Mouse (Mus musculus): ENCODE results near the gene Zfp346.
"Not testable (repeated sequence)": the region's sequence is repeated elsewhere in the genome, so short reads cannot be mapped to it uniquely, and the experiment has no call there.

Zfp346 gene

DNA sequence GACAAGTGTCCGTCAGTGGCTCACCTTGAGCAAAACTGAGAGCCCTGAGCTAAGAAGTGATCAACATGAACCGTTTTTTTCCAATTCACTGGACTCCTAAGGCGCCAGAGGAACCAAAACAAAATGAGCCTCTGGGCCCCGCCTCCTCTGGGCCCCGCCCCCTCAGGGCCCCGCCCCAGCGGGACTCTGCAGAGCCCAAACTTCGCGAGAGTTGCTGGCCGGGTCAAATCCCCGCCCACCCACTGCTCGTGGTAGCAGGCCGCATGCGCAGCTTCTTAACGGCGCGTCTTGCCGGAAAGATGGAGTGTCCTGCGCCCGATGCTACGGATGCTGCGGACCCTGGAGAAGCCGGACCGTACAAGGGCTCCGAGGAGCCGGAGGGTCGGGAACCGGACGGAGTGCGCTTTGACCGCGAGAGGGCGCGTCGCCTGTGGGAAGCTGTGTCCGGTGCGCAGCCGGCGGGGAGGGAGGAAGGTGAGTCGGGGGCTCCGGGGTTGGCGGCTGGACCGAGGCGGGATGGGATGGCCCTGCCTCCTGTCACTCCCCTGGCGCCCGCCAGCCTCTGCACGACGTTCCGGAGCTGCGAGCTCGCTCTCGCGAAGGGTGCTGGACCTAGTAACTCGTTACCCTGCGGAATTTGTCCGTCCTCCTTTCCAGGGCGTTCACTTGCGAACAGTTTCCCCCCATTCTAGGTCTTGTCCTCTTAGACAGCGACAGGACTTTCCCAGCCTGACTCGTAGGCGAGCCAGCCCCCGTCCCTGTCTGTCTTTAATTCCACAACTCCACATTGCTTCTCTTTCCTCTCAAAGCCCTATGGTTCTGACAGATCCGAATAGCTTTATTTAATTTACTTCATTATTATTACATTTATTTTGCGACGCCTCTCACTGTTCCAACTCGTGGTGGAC lies at the start of gene Zfp346:
TSS of gene Zfp346 (plus strand) at position 267 of the 908 bp plus-strand sequence.
- peak; percentile 99 for DNase-seq

GRCm38 (mm10) chr13:55058042-55058441 lies 47.1 kb upstream of the Zfp346 start:
- peak; percentile 6 for DNase-seq

- no peak for DNase-seq
These were observed 41.8 kb upstream of the Zfp346 start for GRCm38 (mm10) chr13:55063276-55063675.

- DNase-seq = peak; percentile 46
These were observed 35.4 kb upstream of the Zfp346 start for GRCm38 (mm10) chr13:55069719-55070118.

- DNase-seq = peak; percentile 41
These were observed 33.8 kb upstream of the Zfp346 start for GRCm38 (mm10) chr13:55071322-55071721.

DNA sequence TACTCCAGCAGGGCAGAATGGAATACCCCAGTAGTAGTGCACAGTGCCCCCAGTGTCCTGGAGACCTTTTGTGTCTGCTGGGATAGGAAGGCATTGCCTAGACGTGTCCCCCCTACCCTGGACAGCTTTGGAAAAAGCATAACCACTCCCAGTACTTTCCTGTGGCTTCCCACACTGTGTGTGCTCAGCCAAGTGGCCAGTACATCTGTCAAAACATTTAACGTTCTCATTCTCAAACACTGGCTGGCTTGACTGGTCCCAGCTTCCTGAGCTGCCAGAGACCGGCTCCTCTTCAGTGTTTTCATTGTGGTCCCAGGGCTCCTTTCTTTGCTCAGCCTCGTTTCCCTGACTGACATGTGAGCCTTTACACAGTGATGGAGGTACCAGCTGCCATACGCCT lies 29.5 kb upstream of the Zfp346 start:
- no peak for DNase-seq

DNA sequence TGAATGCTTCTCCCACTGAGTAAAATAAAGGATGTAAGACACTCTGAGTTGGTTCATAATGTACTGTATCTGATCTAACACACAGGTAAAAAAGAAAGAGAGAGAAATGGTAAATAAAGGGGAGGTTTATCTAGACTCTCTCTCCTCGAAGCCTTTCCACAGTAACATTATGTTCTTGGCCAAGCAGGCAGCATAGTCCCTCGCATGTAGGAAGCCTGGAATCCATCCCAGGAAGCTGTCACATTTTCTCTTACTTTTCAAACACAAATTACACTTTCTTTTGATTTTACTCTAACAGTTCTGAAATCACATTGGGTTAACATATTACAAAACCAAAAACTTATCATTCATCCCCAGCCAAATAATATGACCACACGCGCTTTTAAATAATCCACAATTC lies 12.5 kb upstream of the Zfp346 start:
- DNase-seq = no peak

- not testable (repeated sequence) for DNase-seq
These were observed 7.3 kb upstream of the Zfp346 start for GRCm38 (mm10) chr13:55097841-55098240.

GRCm38 (mm10) chr13:55099066-55099725 lies 5.9 kb upstream of the Zfp346 start:
- DNase-seq = peak; percentile 54

GRCm38 (mm10) chr13:55099726-55100478 lies 5.2 kb upstream of the Zfp346 start, which contains the start of gene Uimc1:
TSS of gene Uimc1 (minus strand) at chr13:55100300.
- peak; percentile 89 for DNase-seq

DNA sequence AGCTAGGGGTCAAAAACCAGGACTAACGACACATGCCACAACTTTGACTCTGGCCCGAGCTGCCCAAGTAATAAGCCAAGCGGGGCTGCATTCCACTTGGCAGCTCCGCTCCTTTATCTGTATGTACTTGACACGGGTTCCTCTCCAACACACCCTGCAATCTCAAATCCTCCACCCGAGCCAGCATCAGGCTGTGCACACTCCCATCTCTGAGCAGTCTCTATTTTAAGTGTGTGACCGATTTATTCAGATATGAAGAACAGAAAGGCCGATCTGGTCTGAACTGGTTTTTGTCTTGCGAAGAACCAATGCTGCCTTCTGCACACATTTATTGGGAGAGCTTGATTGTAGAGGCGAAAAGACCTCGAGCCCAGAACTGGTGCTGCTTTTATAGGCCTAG lies 3.5 kb upstream of the Zfp346 start:
- DNase-seq = no peak

GRCm38 (mm10) chr13:55102366-55102765 lies 2.7 kb upstream of the Zfp346 start:
- no peak for DNase-seq

GRCm38 (mm10) chr13:55103351-55103750 lies 1.8 kb upstream of the Zfp346 start:
- DNase-seq = no peak

DNA sequence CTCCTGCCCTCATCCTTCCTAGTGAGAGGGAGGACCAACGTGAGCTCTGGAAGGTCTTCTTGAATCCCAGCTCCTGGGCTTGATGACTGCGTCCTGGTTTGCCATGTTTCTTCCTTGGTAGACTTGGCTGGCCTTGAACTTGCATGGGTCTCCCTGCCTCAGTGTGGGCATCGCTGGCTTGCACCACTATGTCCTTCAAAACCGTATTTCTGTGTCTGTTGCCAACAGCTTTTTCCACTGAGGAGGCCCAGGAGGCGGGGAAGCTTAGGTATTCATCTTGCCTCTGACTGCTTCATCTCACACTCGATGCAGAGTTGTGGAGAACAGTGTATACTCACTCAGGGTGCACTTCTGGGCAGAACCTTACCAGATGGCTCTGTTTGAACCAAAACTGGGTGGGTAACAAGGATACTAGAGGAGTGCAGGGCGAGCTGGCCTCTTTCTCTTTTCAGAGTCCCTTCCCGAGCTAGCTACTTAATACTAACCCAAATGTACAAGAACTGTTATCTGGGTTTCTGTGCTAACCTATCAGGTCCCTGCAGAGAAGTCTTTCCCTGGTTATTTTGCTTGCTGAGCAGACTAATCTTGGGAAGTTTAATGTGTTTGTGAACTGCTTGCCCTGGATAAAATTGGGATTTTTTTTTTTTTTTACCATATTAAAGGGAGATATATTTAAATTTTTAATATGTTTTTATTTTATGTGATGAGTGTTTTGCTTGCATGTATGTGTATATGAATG lies 1.0 kb downstream of the Zfp346 start:
- DNase-seq = peak; percentile 9

DNA sequence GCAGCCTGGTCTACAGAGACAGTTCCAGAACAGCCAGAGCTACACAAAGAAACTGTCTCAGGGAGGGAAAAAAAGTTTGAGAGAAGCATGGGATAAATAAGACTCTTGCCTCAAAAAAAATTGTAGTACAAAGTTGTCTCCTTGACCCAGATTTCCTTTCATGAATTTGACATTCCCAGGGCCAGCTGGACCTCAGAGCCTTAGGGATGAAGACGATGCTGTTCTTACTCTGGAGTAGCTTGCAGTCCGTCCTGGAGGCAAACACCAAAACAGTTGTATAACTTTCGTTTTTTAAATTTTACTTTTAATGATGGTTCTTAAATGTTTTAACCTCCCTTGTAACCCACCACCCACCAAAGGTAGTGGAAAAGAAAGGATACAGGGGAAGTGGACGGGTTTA lies 2.0 kb downstream of the Zfp346 start:
- no peak for DNase-seq

DNA sequence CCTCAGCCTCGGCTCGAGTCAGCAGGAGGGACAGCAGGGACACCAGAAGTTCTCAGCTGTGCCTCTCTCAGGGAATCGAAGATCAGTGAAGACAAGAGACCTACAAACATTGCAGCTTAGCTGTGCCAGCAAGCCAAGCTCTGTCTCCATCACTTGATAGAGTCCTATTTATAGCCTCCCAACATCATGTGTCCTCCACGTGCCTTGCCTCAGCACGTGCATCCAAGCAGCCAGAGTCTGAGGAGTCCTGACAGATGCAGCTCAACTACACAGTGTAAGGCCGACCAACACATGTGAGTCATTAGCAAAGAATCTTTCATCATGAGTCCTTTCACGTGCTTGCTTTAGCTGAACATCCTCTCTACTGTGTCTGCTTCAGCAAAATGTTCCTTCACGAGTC lies 2.6 kb downstream of the Zfp346 start:
- peak; percentile 31 for DNase-seq

GRCm38 (mm10) chr13:55114375-55114774 lies 9.3 kb downstream of the Zfp346 start:
- DNase-seq = no peak

GRCm38 (mm10) chr13:55124903-55125302 lies 19.8 kb downstream of the Zfp346 start:
- no peak for DNase-seq

DNA sequence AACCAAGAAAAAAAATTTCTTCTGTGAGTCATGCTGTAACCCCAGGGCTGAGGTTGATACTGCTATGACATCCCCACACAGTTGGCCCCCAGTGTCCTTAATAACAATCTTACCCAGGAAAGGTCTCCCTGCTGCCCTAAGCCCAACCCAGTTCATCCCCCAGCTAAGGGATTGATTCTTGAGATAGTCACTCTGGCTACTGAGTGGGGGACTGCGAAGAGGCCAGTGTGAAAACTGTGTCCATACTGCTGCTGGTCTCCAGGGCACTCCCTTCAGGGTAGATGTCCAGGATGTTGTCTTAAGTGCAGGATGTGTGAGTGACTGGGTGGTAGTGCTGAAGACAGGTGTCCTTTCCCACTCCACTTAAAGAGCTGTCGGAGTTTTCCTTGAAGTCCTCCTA lies 28.3 kb downstream of the Zfp346 start, which contains the start of gene Gm17617:
TSS of gene Gm17617 (minus strand) at position 101 of the 400 bp plus-strand sequence.
- no peak for DNase-seq

- peak; percentile 43 for DNase-seq
These were observed 30.3 kb downstream of the Zfp346 start for GRCm38 (mm10) chr13:55135382-55135781.

DNA sequence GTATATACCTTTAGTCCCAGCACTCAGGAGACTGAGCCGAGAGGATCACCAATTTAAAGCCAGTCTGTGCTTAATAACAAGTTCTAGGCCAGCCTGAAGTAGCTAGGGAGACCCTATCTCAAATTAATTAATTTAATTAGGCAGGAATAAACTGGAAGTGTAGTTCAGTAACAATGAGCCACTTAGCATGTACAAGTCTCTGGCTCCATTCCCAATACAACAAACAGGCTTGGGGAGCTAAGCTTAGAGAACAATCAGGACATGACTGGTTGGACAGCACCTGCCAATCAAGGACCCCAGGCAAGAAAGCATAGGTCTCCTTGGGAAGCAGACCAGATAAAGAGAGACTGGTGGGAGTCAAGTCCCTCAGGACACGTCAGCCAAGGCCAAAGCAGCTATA lies 35.2 kb downstream of the Zfp346 start:
- DNase-seq = no peak

DNA sequence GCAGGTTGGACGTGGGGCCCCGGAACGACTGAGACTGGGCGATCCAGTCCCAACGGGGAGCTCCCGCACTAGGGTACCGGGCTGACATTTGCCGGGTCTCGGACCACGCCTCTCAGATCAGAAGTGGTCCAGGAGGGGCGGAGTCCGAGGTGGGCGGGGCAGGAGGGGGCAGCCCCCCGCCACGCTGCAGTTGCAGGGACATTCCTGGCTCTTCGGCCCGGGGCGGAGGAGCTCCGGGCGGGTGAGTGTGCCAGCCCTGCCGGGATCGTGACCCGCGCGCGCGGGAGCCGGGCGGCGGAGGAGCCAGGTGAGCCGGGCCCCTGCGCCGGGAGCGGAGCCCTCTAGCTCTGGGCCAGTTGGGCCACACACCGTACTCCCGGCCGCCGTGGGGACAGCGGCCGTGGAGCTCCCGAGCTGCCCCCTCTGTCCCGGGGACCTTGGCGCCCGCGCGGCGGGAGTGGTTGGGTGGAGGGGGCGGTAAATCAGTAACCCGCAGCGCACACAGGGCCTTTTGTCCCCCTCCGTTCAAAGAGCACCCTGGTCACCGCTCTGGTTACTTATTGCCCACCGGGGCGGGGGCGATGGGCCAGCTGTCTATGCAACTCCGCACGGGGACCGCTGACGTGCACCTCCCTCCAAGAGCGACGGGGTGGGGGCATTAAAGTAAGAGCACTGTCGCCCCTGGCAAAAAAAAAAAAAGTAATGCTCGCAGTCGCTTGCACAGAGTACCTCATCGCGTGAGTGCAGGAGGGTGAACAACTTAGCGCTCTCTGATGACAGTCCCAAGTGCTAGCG lies 47.7 kb downstream of the Zfp346 start, which contains the start of gene Fgfr4:
TSS of gene Fgfr4 (plus strand) at position 20 of the 795 bp plus-strand sequence.
- DNase-seq = peak; percentile 75

All from lung, postnatal 10 days (tissue).